Mouse (Mus musculus): ENCODE data around the gene Golt1a. TPM values are rescaled to one million over a fixed set of nuclear protein-coding genes. Genes with fewer than 3 reads are reported as not detected.
"Not testable (repeated sequence)": the region's sequence is repeated elsewhere in the genome, so short reads cannot be mapped to it uniquely, and the experiment has no call there.

Golt1a gene
- polyA plus RNA-seq, 1 experiment from 2014 or later = not detected

- no peak for ATAC-seq (ENCODE audit: insufficient number of reproducible peaks, low FRiP score)
- no peak overlapping the region for H3K27ac ChIP-seq (ENCODE audit: poor library complexity, severe bottlenecking)
- no peak overlapping the region for H3K4me2 ChIP-seq
- no peaks in the 10 kb centered on the region for H3K9me3 ChIP-seq (replicated peaks)
- no peak overlapping the region for H3K9ac ChIP-seq
- no peaks in the 10 kb centered on the region for H3K36me3 ChIP-seq
- H3K4me1 ChIP-seq (replicated peaks) = peaks cover 9% of the 10 kb centered on the region; the same call in 1 of the 2 replicates
- 69% methylated on average over 6 of the region's 6 CpGs for WGBS
- peaks cover 60% of the 10 kb centered on the region for H3K27me3 ChIP-seq (replicated peaks)
- no peak overlapping the region for H3K4me3 ChIP-seq
Measured at GRCm38 (mm10) chr1:133328299-133328795, 18.7 kb downstream of the Golt1a start.

GRCm38 (mm10) chr1:133328896-133329637 lies 19.5 kb downstream of the Golt1a start:
- no peaks in the 10 kb centered on the region for H3K9me3 ChIP-seq (replicated peaks)
- peak overlapping the region; percentile 64 for H3K9ac ChIP-seq
- H3K4me3 ChIP-seq = peak overlapping the region; percentile 40
- peaks cover 9% of the 10 kb centered on the region; the same call in 1 of the 2 replicates for H3K4me1 ChIP-seq (replicated peaks)
- H3K36me3 ChIP-seq = no peaks in the 10 kb centered on the region
- ATAC-seq (ENCODE audit: insufficient number of reproducible peaks, low FRiP score) = no peak
- 8% methylated on average over 34 of the region's 34 CpGs for WGBS
- peaks cover 57% of the 10 kb centered on the region for H3K27me3 ChIP-seq (replicated peaks)
- H3K27ac ChIP-seq (ENCODE audit: poor library complexity, severe bottlenecking) = no peak overlapping the region
- peak overlapping the region; percentile 78 for H3K4me2 ChIP-seq

- Histone ChIP-seq H3K9ac (peak overlapping the region; percentile 64), H3K27ac (ENCODE audit: poor library complexity, severe bottlenecking) (no peak overlapping the region), H3K4me1 (replicated peaks) (peaks cover 9% of the 10 kb centered on the region; the same call in 1 of the 2 replicates), H3K4me2 (peak overlapping the region; percentile 78), H3K27me3 (replicated peaks) (peaks cover 56% of the 10 kb centered on the region), H3K36me3 (no peaks in the 10 kb centered on the region), H3K4me3 (peak overlapping the region; percentile 40), H3K9me3 (replicated peaks) (no peaks in the 10 kb centered on the region)
- ATAC-seq (ENCODE audit: insufficient number of reproducible peaks, low FRiP score) = no peak
- WGBS = 25% methylated on average over 7 of the region's 7 CpGs
Measured at GRCm38 (mm10) chr1:133329638-133329964, 20.0 kb downstream of the Golt1a start.

GRCm38 (mm10) chr1:133331142-133331541 lies 21.5 kb downstream of the Golt1a start:
- Histone ChIP-seq H3K27me3 (replicated peaks) (peaks cover 56% of the 10 kb centered on the region), H3K27ac (ENCODE audit: poor library complexity, severe bottlenecking) (no peak overlapping the region), H3K36me3 (no peaks in the 10 kb centered on the region), H3K4me2 (no peak overlapping the region), H3K4me1 (replicated peaks) (peaks cover 9% of the 10 kb centered on the region; the same call in 1 of the 2 replicates), H3K4me3 (no peak overlapping the region), H3K9me3 (replicated peaks) (no peaks in the 10 kb centered on the region), H3K9ac (no peak overlapping the region)
- 55% methylated on average over 3 of the region's 3 CpGs for WGBS
- no peak for ATAC-seq (ENCODE audit: insufficient number of reproducible peaks, low FRiP score)

GRCm38 (mm10) chr1:133332656-133333430 lies 23.2 kb downstream of the Golt1a start:
- H3K27me3 ChIP-seq (replicated peaks) = peaks cover 45% of the 10 kb centered on the region
- H3K4me2 ChIP-seq = no peak overlapping the region
- H3K27ac ChIP-seq (ENCODE audit: poor library complexity, severe bottlenecking) = no peak overlapping the region
- no peak overlapping the region for H3K9ac ChIP-seq
- WGBS = 83% methylated on average over 11 of the region's 11 CpGs
- ATAC-seq (ENCODE audit: insufficient number of reproducible peaks, low FRiP score) = no peak
- H3K4me3 ChIP-seq = no peak overlapping the region
- H3K4me1 ChIP-seq (replicated peaks) = peaks cover 9% of the 10 kb centered on the region; the same call in 1 of the 2 replicates
- H3K9me3 ChIP-seq (replicated peaks) = no peaks in the 10 kb centered on the region
- H3K36me3 ChIP-seq = no peaks in the 10 kb centered on the region

- ATAC-seq (ENCODE audit: insufficient number of reproducible peaks, low FRiP score) = no peak
- H3K4me2 ChIP-seq = no peak overlapping the region
- WGBS = 75% methylated on average over 6 of the region's 6 CpGs
Measured at GRCm38 (mm10) chr1:133333937-133334336, 24.3 kb downstream of the Golt1a start.

GRCm38 (mm10) chr1:133340403-133340802 lies 30.8 kb downstream of the Golt1a start:
- H3K4me3 ChIP-seq; H3K9me3 ChIP-seq (replicated peaks); H3K27ac ChIP-seq (ENCODE audit: poor library complexity, severe bottlenecking); H3K9ac ChIP-seq; ATAC-seq (ENCODE audit: insufficient number of reproducible peaks, low FRiP score); H3K36me3 ChIP-seq; H3K27me3 ChIP-seq (replicated peaks); H3K4me1 ChIP-seq (replicated peaks); H3K4me2 ChIP-seq: not testable (repeated sequence)
- WGBS = 58% methylated on average over 1 of the region's 1 CpGs

More at GRCm38 (mm10) chr1:133333937-133334336, 24.3 kb downstream of the Golt1a start:
- H3K27ac ChIP-seq (ENCODE audit: poor library complexity, severe bottlenecking) = no peak overlapping the region
- no peaks in the 10 kb centered on the region for H3K36me3 ChIP-seq
- H3K9ac ChIP-seq = no peak overlapping the region
- H3K4me3 ChIP-seq = no peak overlapping the region
- H3K27me3 ChIP-seq (replicated peaks) = peaks cover 34% of the 10 kb centered on the region
- peaks cover 9% of the 10 kb centered on the region; the same call in 1 of the 2 replicates for H3K4me1 ChIP-seq (replicated peaks)
- H3K9me3 ChIP-seq (replicated peaks) = no peaks in the 10 kb centered on the region

DNA sequence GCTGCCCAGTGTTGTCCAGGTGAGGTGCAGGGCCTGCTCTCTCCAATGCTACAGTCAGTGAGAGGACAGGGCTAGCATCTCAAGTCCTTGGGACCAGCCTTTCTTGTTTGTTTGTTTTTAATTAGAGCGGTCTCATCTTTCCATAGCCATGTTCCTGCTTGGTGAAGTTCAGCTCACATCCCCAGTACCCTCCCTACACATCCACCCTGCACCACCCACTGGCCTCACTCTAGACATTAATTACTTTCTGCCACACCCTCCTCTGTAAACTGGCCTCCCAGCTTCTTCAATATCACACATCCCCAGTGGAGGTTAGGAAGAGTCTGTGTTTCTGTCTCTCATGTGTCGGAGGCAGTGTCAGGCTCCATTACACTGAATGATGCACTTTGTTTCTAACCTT lies 34.8 kb downstream of the Golt1a start:
- no peak for ATAC-seq (ENCODE audit: insufficient number of reproducible peaks, low FRiP score)
- no peak overlapping the region for H3K4me3 ChIP-seq
- H3K27ac ChIP-seq (ENCODE audit: poor library complexity, severe bottlenecking) = no peak overlapping the region
- H3K4me2 ChIP-seq = no peak overlapping the region
- H3K36me3 ChIP-seq = no peaks in the 10 kb centered on the region
- WGBS = 87% methylated on average over 2 of the region's 2 CpGs
- no peaks in the 10 kb centered on the region for H3K27me3 ChIP-seq (replicated peaks)
- no peak overlapping the region for H3K9ac ChIP-seq
- 0 out of 2 replicates have a peak, but pooled peaks cover 4% of the 10 kb centered on the region for H3K9me3 ChIP-seq (replicated peaks)
- peaks cover 10% of the 10 kb centered on the region for H3K4me1 ChIP-seq (replicated peaks)

- WGBS = 78% methylated on average over 9 of the region's 9 CpGs
- no peaks in the 10 kb centered on the region for H3K27me3 ChIP-seq (replicated peaks)
- 0 out of 2 replicates have a peak, but pooled peaks cover 4% of the 10 kb centered on the region for H3K9me3 ChIP-seq (replicated peaks)
- H3K9ac ChIP-seq = no peak overlapping the region
- no peak overlapping the region for H3K4me3 ChIP-seq
- peaks cover 17% of the 10 kb centered on the region for H3K4me1 ChIP-seq (replicated peaks)
- no peak overlapping the region for H3K27ac ChIP-seq (ENCODE audit: poor library complexity, severe bottlenecking)
- no peak for ATAC-seq (ENCODE audit: insufficient number of reproducible peaks, low FRiP score)
- no peaks in the 10 kb centered on the region for H3K36me3 ChIP-seq
- H3K4me2 ChIP-seq = no peak overlapping the region
Measured at GRCm38 (mm10) chr1:133346531-133346930, 36.9 kb downstream of the Golt1a start.

- WGBS = 49% methylated on average over 3 of the region's 3 CpGs
- Histone ChIP-seq H3K27ac (ENCODE audit: poor library complexity, severe bottlenecking) (no peak overlapping the region), H3K4me3 (no peak overlapping the region), H3K4me2 (no peak overlapping the region), H3K27me3 (replicated peaks) (peaks cover 5% of the 10 kb centered on the region; the same call in 1 of the 2 replicates), H3K9ac (no peak overlapping the region), H3K9me3 (replicated peaks) (0 out of 2 replicates have a peak, but pooled peaks cover 4% of the 10 kb centered on the region), H3K36me3 (no peaks in the 10 kb centered on the region), H3K4me1 (replicated peaks) (peaks cover 17% of the 10 kb centered on the region)
- no peak for ATAC-seq (ENCODE audit: insufficient number of reproducible peaks, low FRiP score)
Measured at GRCm38 (mm10) chr1:133347226-133347625, 37.6 kb downstream of the Golt1a start.

All from heart, embryonic 12.5 days (tissue).